Mouse (Mus musculus) embryonic fibroblast, embryonic 13.5 days (primary cell): ENCODE data around the gene Itga8.

Source experiments
- CTCF ChIP-seq: IDR thresholded peaks from 2 replicates; pipeline ENCODE4 v1.5.1; 2011; ENCODE audit warnings: mild to moderate bottlenecking, control low read depth, low read length, moderate library complexity, borderline replicate concordance; ENCODE audit not compliant: insufficient read depth
- POLR2A ChIP-seq: IDR thresholded peaks from 2 replicates; pipeline ENCODE4 v1.6.1; 2011; ENCODE audit warnings: low read depth, mild to moderate bottlenecking, control low read depth, low read length, moderate library complexity

DNA sequence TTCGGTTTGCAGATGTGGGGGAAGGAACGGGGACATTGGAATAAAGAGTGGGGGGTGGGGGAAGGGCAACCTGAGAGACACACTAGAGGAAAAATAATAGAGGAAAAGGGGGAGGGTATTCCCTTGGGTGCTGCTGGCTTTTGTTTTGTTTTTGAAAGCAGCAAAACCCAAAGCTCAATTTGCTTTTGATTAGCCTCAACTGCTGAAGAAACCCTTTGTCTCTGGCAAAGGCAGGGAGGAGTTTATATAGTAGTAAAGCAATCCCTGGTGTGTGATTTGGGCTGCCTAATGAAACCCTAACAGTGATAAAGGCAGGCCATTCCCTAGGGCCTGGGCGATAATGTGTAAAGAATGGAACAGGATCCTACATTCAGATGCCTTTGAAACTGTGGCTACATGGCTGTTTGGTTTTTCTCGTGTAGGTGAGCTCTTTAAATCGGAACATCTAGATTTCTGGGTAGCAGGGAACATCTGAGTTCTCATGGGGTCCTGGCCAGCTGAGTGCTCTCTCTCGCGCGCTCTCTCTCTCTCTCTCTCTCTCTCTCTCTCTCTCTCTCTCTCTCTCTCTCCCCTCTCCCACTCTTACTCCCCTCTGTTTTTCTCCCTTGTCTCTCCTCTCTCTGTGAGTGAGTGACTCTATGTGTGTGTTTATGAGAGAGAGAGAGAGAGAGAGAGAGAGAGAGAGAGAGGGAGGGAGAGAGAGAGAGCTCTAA lies 26.8 kb upstream of the Itga8 start:
- TF ChIP-seq POLR2A = no peak
- no peak for TF ChIP-seq CTCF
